Mouse (Mus musculus): Measurements from ENCODE around the gene Htra1. TPM values are rescaled to one million over a fixed set of nuclear protein-coding genes. Genes with fewer than 3 reads are reported as not detected.

The Htra1 gene
- total and polyA plus RNA-seq, 3 experiments = not detected

GRCm38 (mm10) chr7:130895618-130895945, 40.3 kb upstream of the Htra1 start:
- no peak overlapping the region for H3K27ac ChIP-seq (ENCODE audit: control insufficient read depth, low read depth, low read length)
- DNase-seq (ENCODE audit: low read depth, low spot score) = no peak
- TF ChIP-seq GATA1 (IDR thresholded peaks at IDR 0.05; ENCODE audit: low read depth, low read length) (no peak), TCF12 (IDR thresholded peaks at IDR 0.05; ENCODE audit: low read depth, low read length) (no peak), POLR2AphosphoS2 (IDR thresholded peaks at IDR 0.05; ENCODE audit: low read length) (no peak), TAL1 (IDR thresholded peaks at IDR 0.05; ENCODE audit: low read length) (no peak), MAZ (IDR thresholded peaks at IDR 0.05; ENCODE audit: low read depth, low read length) (no peak), E2F4 (IDR thresholded peaks at IDR 0.05; ENCODE audit: borderline replicate concordance, low read depth, low read length) (no peak), POLR2AphosphoS5 (IDR thresholded peaks at IDR 0.05; ENCODE audit: borderline replicate concordance, low read depth, low read length) (no peak), ZKSCAN1 (IDR thresholded peaks at IDR 0.05; ENCODE audit: low read depth, low read length) (no peak), NRF1 (IDR thresholded peaks at IDR 0.05; ENCODE audit: insufficient read depth, low read depth, low read length, poor library complexity, severe bottlenecking) (no peak), POLR2A (IDR thresholded peaks at IDR 0.05; ENCODE audit: control insufficient read depth in 1 of 2, insufficient read depth in 1 of 2, low read depth in 1 of 2, low read length in 2 of 2, poor library complexity in 1 of 2) (no peak), ELF1 (IDR thresholded peaks at IDR 0.05; ENCODE audit: low read depth, low read length) (no peak), RCOR1 (IDR thresholded peaks at IDR 0.05; ENCODE audit: low read depth, low read length) (no peak), KAT2A (conservative IDR thresholded peaks at IDR 0.05; ENCODE audit: low read depth, low read length) (no peak), BHLHE40 (IDR thresholded peaks at IDR 0.05; ENCODE audit: borderline replicate concordance, low read depth, low read length) (no peak), GABPA (IDR thresholded peaks at IDR 0.05; ENCODE audit: low read depth, low read length) (no peak), EP300 (IDR thresholded peaks at IDR 0.05; ENCODE audit: low read depth in 1 of 2, low read length in 2 of 2) (no peak), MAX (IDR thresholded peaks at IDR 0.05; ENCODE audit: low read length) (no peak)
- H3K9me3 ChIP-seq (replicated peaks; ENCODE audit: insufficient read depth, low read length) = no peaks in the 10 kb centered on the region
- H3K79me2 ChIP-seq (ENCODE audit: control insufficient read depth, insufficient read depth, low read length, poor library complexity) = no peaks in the 10 kb centered on the region
- no peak overlapping the region for H3K4me3 ChIP-seq (ENCODE audit: control insufficient read depth in 1 of 2, insufficient read depth in 1 of 2, low read depth in 2 of 2, low read length in 2 of 2)
- H3K36me3 ChIP-seq (ENCODE audit: control insufficient read depth in 1 of 2, insufficient read depth in 2 of 2, low read length in 2 of 2) = peaks cover 0 to 2% of the 10 kb centered on the region in 2 experiments; a peak in 1 of 4 replicates
- no peak overlapping the region for H3K9ac ChIP-seq (ENCODE audit: control insufficient read depth, low read depth, low read length, poor library complexity, severe bottlenecking)
- peaks cover 0 to 1% of the 10 kb centered on the region in 2 experiments; a peak in 1 of 4 replicates for H3K27me3 ChIP-seq (ENCODE audit: control insufficient read depth in 1 of 2, insufficient read depth in 2 of 2, low read length in 2 of 2)
- H3K4me1 ChIP-seq (ENCODE audit: control insufficient read depth in 1 of 2, insufficient read depth in 2 of 2, low read length in 2 of 2) = peaks cover 0 to 3% of the 10 kb centered on the region in 2 experiments; a peak in 1 of 4 replicates

GRCm38 (mm10) chr7:130896064-130896463, 39.8 kb upstream of the Htra1 start:
- peaks cover 0 to 3% of the 10 kb centered on the region in 2 experiments; a peak in 1 of 4 replicates for H3K4me1 ChIP-seq (ENCODE audit: control insufficient read depth in 1 of 2, insufficient read depth in 2 of 2, low read length in 2 of 2)
- no peaks in the 10 kb centered on the region; the same call in 1 of the 2 replicates for H3K79me2 ChIP-seq (ENCODE audit: control insufficient read depth, insufficient read depth, low read length, poor library complexity)
- TF ChIP-seq ZKSCAN1 (IDR thresholded peaks at IDR 0.05; ENCODE audit: low read depth, low read length) = no peak
- no peak for TF ChIP-seq EP300 (IDR thresholded peaks at IDR 0.05; ENCODE audit: low read depth in 1 of 2, low read length in 2 of 2)
- no peak for TF ChIP-seq USF2 (IDR thresholded peaks at IDR 0.05; ENCODE audit: borderline replicate concordance in 1 of 2, insufficient read depth in 1 of 2, low read depth in 1 of 2, low read length in 2 of 2)
- no peak for TF ChIP-seq POLR2A (IDR thresholded peaks at IDR 0.05; ENCODE audit: control insufficient read depth in 1 of 2, insufficient read depth in 1 of 2, low read depth in 1 of 2, low read length in 2 of 2, poor library complexity in 1 of 2)
- H3K27ac ChIP-seq (ENCODE audit: control insufficient read depth, low read depth, low read length) = no peak overlapping the region
- H3K27me3 ChIP-seq (ENCODE audit: control insufficient read depth in 1 of 2, insufficient read depth in 2 of 2, low read length in 2 of 2) = peaks cover 0 to 1% of the 10 kb centered on the region in 2 experiments; a peak in 1 of 4 replicates
- H3K9ac ChIP-seq (ENCODE audit: control insufficient read depth, low read depth, low read length, poor library complexity, severe bottlenecking) = no peak overlapping the region
- H3K36me3 ChIP-seq (ENCODE audit: control insufficient read depth in 1 of 2, insufficient read depth in 2 of 2, low read length in 2 of 2) = peaks cover 0 to 2% of the 10 kb centered on the region in 2 experiments; a peak in 1 of 4 replicates
- DNase-seq (ENCODE audit: low read depth, low spot score) = no peak
- no peaks in the 10 kb centered on the region for H3K9me3 ChIP-seq (replicated peaks; ENCODE audit: insufficient read depth, low read length)
- H3K4me3 ChIP-seq (ENCODE audit: control insufficient read depth in 1 of 2, insufficient read depth in 1 of 2, low read depth in 2 of 2, low read length in 2 of 2) = no peak overlapping the region
